Mouse (Mus musculus) MEL (cell line): ENCODE measurements around the gene Cnga3. TPM values are rescaled to one million over a fixed set of nuclear protein-coding genes. Genes with fewer than 3 reads are reported as not detected.

Experiments
- DNase-seq: peaks from one replicate; pipeline ENCODE4 v3.0.0; 2011; ENCODE audit warnings: low read depth, low spot score
- H3K27ac ChIP-seq: 2 replicates; pipeline ENCODE4 v1.5.1; 2012; ENCODE audit warnings: low read depth, mild to moderate bottlenecking, control low read depth, low read length, moderate library complexity; ENCODE audit not compliant: control insufficient read depth
- H3K27me3 ChIP-seq, 2 experiments: fragments of 150-350 bp in 1 of 2; sonication (generic) in 1 of 2; 2 replicates each; pipeline ENCODE4 v1.6.1; 2012; ENCODE audit warnings: low read length in 2 of 2, mild to moderate bottlenecking in 2 of 2, improper control_type of control experiment in 1 of 2, moderate library complexity in 1 of 2; ENCODE audit not compliant: insufficient read depth in 2 of 2, control insufficient read depth in 1 of 2
- H3K36me3 ChIP-seq, 2 experiments: 2 replicates each; pipeline ENCODE4 v1.6.1; 2012 to 2014; ENCODE audit warnings: low read length in 2 of 2, improper control_type of control experiment in 1 of 2, inconsistent platforms in 1 of 2, mild to moderate bottlenecking in 1 of 2; ENCODE audit not compliant: insufficient read depth in 2 of 2, control insufficient read depth in 1 of 2
- H3K4me1 ChIP-seq, 2 experiments: fragments of 150-350 bp in 1 of 2; sonication (generic) in 1 of 2; 2 replicates each; pipeline ENCODE4 v1.6.1; 2012; ENCODE audit warnings: low read length in 2 of 2, improper control_type of control experiment in 1 of 2, mild to moderate bottlenecking in 1 of 2; ENCODE audit not compliant: insufficient read depth in 2 of 2, control insufficient read depth in 1 of 2
- H3K4me3 ChIP-seq, 2 experiments: fragments of 150-350 bp in 1 of 2; sonication (generic) in 1 of 2; 2 replicates each; pipeline ENCODE4 v1.5.1; 2012; ENCODE audit warnings: low read depth in 2 of 2, low read length in 2 of 2, mild to moderate bottlenecking in 2 of 2, moderate library complexity in 2 of 2, control low read depth in 1 of 2, improper control_type of control experiment in 1 of 2; ENCODE audit not compliant: control insufficient read depth in 1 of 2, insufficient read depth in 1 of 2
- H3K79me2 ChIP-seq: 2 replicates; pipeline ENCODE4 v1.6.1; 2012; ENCODE audit warnings: mild to moderate bottlenecking, low read length, moderate library complexity; ENCODE audit not compliant: control insufficient read depth, poor library complexity, insufficient read depth
- H3K9ac ChIP-seq: 2 replicates; pipeline ENCODE4 v1.6.1; 2012; ENCODE audit warnings: low read depth, mild to moderate bottlenecking, control low read depth, low read length, moderate library complexity; ENCODE audit not compliant: control insufficient read depth, poor library complexity, severe bottlenecking
- H3K9me3 ChIP-seq: fragments of 150-350 bp; sonication (generic); replicated peaks from 2 replicates; pipeline ENCODE4 v1.6.1; 2012; ENCODE audit warnings: mild to moderate bottlenecking, low read length, improper control_type of control experiment, moderate library complexity; ENCODE audit not compliant: insufficient read depth
- BHLHE40 ChIP-seq: IDR thresholded peaks from 2 replicates; pipeline ENCODE4 v1.6.1; 2012; ENCODE audit warnings: low read depth, mild to moderate bottlenecking, inconsistent platforms, low read length, improper control_type of control experiment, borderline replicate concordance
- CTCF ChIP-seq, 3 experiments: IDR thresholded peaks in 2 of 3; conservative IDR thresholded peaks in 1 of 3; 2 replicates each; pipeline ENCODE4 v1.5.1; 2011 to 2012; ENCODE audit warnings: low read length in 3 of 3, low read depth in 2 of 3, mild to moderate bottlenecking in 2 of 3, improper control_type of control experiment in 1 of 3, inconsistent platforms in 1 of 3, mixed read lengths in 1 of 3, moderate library complexity in 1 of 3; ENCODE audit not compliant: control insufficient read depth in 1 of 3, insufficient read depth in 1 of 3, poor library complexity in 1 of 3, severe bottlenecking in 1 of 3
- E2F4 ChIP-seq: IDR thresholded peaks from 2 replicates; pipeline ENCODE4 v1.6.1; 2011; ENCODE audit warnings: low read depth, low read length, improper control_type of control experiment, borderline replicate concordance
- ELF1 ChIP-seq: IDR thresholded peaks from 2 replicates; pipeline ENCODE4 v1.6.1; 2014; ENCODE audit warnings: low read depth, mild to moderate bottlenecking, inconsistent platforms, low read length, improper control_type of control experiment, moderate library complexity
- GATA1 ChIP-seq: IDR thresholded peaks from 2 replicates; pipeline ENCODE4 v1.6.1; 2011; ENCODE audit warnings: low read depth, low read length, improper control_type of control experiment
- MAFK ChIP-seq: IDR thresholded peaks from 2 replicates; pipeline ENCODE4 v1.6.1; 2011; ENCODE audit warnings: low read depth, mild to moderate bottlenecking, low read length, improper control_type of control experiment, borderline replicate concordance
- MAX ChIP-seq: IDR thresholded peaks from 2 replicates; pipeline ENCODE4 v1.6.1; 2011; ENCODE audit warnings: low read length, improper control_type of control experiment
- MYB ChIP-seq: IDR thresholded peaks from 2 replicates; pipeline ENCODE4 v1.6.1; 2011; ENCODE audit warnings: mild to moderate bottlenecking, low read depth, low read length, improper control_type of control experiment
- MYC ChIP-seq: IDR thresholded peaks from 2 replicates; pipeline ENCODE4 v1.6.1; 2011; ENCODE audit warnings: low read depth, mild to moderate bottlenecking, low read length, improper control_type of control experiment, moderate library complexity
- POLR2AphosphoS2 ChIP-seq: IDR thresholded peaks from 2 replicates; pipeline ENCODE4 v1.6.1; 2011; ENCODE audit warnings: low read length, improper control_type of control experiment
- POLR2AphosphoS5 ChIP-seq: IDR thresholded peaks from 2 replicates; pipeline ENCODE4 v1.6.1; 2012; ENCODE audit warnings: low read depth, borderline replicate concordance, mild to moderate bottlenecking, inconsistent platforms, low read length, moderate library complexity, mixed read lengths
- RAD21 ChIP-seq: IDR thresholded peaks from 2 replicates; pipeline ENCODE4 v1.6.1; 2011; ENCODE audit warnings: mild to moderate bottlenecking, low read depth, low read length, improper control_type of control experiment
- SMC3 ChIP-seq: IDR thresholded peaks from 2 replicates; pipeline ENCODE4 v1.6.1; 2011; ENCODE audit warnings: low read depth, low read length, improper control_type of control experiment
- TBP ChIP-seq: IDR thresholded peaks from 2 replicates; pipeline ENCODE4 v1.8.0; 2011; ENCODE audit warnings: low read depth, low read length, improper control_type of control experiment
- UBTF ChIP-seq: IDR thresholded peaks from 2 replicates; pipeline ENCODE4 v1.6.1; 2012; ENCODE audit warnings: low read depth, mild to moderate bottlenecking, inconsistent platforms, low read length, improper control_type of control experiment, moderate library complexity, borderline replicate concordance; ENCODE audit not compliant: insufficient read depth
- ZC3H11A ChIP-seq: IDR thresholded peaks from 2 replicates; pipeline ENCODE4 v1.6.1; 2012; ENCODE audit warnings: low read depth, mild to moderate bottlenecking, inconsistent platforms, low read length, improper control_type of control experiment
- ZNF384 ChIP-seq: IDR thresholded peaks from 2 replicates; pipeline ENCODE4 v1.6.1; 2012; ENCODE audit warnings: low read depth, mild to moderate bottlenecking, inconsistent platforms, low read length, improper control_type of control experiment
- polyA plus RNA-seq, 2 experiments: library from polyadenylated mRNA; stranded (reverse) in 1 of 2; unstranded in 1 of 2; fragments of >175 nt in 1 of 2; fragments of >200 nt in 1 of 2; gene quantifications; 2 replicates each; pipeline versions ENCODE4 v1.2.1 to v1.2.4; 2012; ENCODE audit warnings: low replicate concordance in 2 of 2, low read depth in 1 of 2; ENCODE audit not compliant: insufficient read length in 2 of 2, insufficient read depth in 1 of 2, missing spikeins in 1 of 2
- total RNA-seq: library from RNA; depleted of rRNA; stranded (reverse); fragments of 300-350 nt; gene quantifications from 2 replicates; pipeline ENCODE4 v1.2.3, GENCODE M21; 2012

Cnga3 gene
- total and polyA plus RNA-seq, 3 experiments = 0.04 TPM; not detected in 2

GRCm38 (mm10) chr1:37250643-37251310 is 36.5 kb downstream of the Cnga3 start (continued):
- no peak for TF ChIP-seq POLR2AphosphoS2
- no peak for TF ChIP-seq MYB
- peak; percentile 97 for TF ChIP-seq ZC3H11A
- no peak for TF ChIP-seq TBP
- TF ChIP-seq E2F4 = no peak
- no peak for TF ChIP-seq MAFK
- TF ChIP-seq MAX = no peak

GRCm38 (mm10) chr1:37258443-37258842 is 44.2 kb downstream of the Cnga3 start:
- peak; percentile 35 for DNase-seq

GRCm38 (mm10) chr1:37272464-37272863 is 58.2 kb downstream of the Cnga3 start:
- TF ChIP-seq MYC (no peak), SMC3 (peak; percentile 94), POLR2AphosphoS2 (no peak), RAD21 (peak; percentile 91), CTCF (IDR thresholded peaks at IDR 0.05 in 2 of 3, conservative IDR thresholded peaks at IDR 0.05 in 1 of 3; ENCODE audit: control insufficient read depth in 1 of 3, insufficient read depth in 1 of 3, low read depth in 2 of 3, low read length in 3 of 3, poor library complexity in 1 of 3, severe bottlenecking in 1 of 3) (peak; percentile 60 to 93 (median 91)), ZC3H11A (peak; percentile 88)
- TF ChIP-seq, all 39 proteins: peak for 4
- Histone ChIP-seq H3K79me2 (no peaks in the 10 kb centered on the region), H3K4me1 (0 out of 4 replicates have a peak, but pooled peaks cover 0 to 4% of the 10 kb centered on the region in 2 experiments), H3K4me3 (no peak overlapping the region), H3K9ac (no peak overlapping the region), H3K27me3 (peaks cover 6 to 8% of the 10 kb centered on the region in 2 experiments), H3K27ac (no peak overlapping the region), H3K9me3 (no peaks in the 10 kb centered on the region), H3K36me3 (no peaks in the 10 kb centered on the region)
- DNase-seq = peak; percentile 75

More at GRCm38 (mm10) chr1:37258443-37258842, 44.2 kb downstream of the Cnga3 start:
- no peak overlapping the region for H3K4me3 ChIP-seq
- no peak overlapping the region for H3K9ac ChIP-seq
- H3K4me1 ChIP-seq = no peaks in the 10 kb centered on the region
- no peaks in the 10 kb centered on the region for H3K9me3 ChIP-seq
- H3K27ac ChIP-seq = no peak overlapping the region
- no peaks in the 10 kb centered on the region for H3K36me3 ChIP-seq
- H3K79me2 ChIP-seq = no peaks in the 10 kb centered on the region
- H3K27me3 ChIP-seq = peaks cover 0 to 2% of the 10 kb centered on the region in 2 experiments; a peak in 2 of 4 replicates
- peak; percentile 42 for TF ChIP-seq ZC3H11A
- no peak for TF ChIP-seq TBP
- no peak for TF ChIP-seq MYB
- no peak for TF ChIP-seq ELF1
- TF ChIP-seq POLR2AphosphoS5 = no peak
- TF ChIP-seq BHLHE40 = no peak
- TF ChIP-seq GATA1 = no peak
- peak; percentile 46 to 59 (median 55) for TF ChIP-seq CTCF (IDR thresholded peaks at IDR 0.05 in 2 of 3, conservative IDR thresholded peaks at IDR 0.05 in 1 of 3; ENCODE audit: control insufficient read depth in 1 of 3, insufficient read depth in 1 of 3, low read depth in 2 of 3, low read length in 3 of 3, poor library complexity in 1 of 3, severe bottlenecking in 1 of 3)
- no peak for TF ChIP-seq UBTF
- no peak for TF ChIP-seq ZNF384
- peak; percentile 49 for TF ChIP-seq SMC3
- peak; percentile 59 for TF ChIP-seq RAD21
- TF ChIP-seq, all 39 proteins: peak for 4
